Mouse (Mus musculus): ENCODE data around the gene Carmil2. TPM values are rescaled to one million over a fixed set of nuclear protein-coding genes. Genes with fewer than 3 reads are reported as not detected.

Gene Carmil2
- 1.7 TPM in 2 replicates for polyA plus RNA-seq (2012; rRNA removed)

DNA sequence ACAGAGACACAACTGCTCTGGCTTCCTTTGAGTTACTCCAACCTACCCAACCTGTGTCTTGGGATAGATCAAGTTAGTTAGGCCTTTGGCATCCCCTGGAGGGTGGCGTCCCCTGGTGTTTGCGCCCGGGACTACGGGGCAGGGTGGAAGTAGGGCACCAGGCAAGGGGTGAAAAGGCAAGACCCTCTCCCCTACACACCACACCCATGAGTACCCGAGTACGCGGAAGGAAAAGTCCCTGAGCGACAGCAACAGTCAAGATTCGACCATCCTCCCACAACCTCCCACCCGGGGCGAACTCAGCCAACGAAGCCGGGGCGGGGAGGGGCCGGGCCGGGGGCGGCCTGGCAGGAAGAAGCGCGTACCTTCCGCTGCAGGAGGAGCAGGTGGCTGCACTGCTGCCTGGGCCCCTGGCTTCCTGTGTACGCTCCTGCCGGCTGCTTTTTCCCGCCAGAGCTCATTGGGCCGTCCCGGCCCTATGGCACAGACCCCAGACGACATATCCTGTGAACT lies at the start of gene Carmil2:
Gene Carmil2, plus strand, starts transcription at position 479 of the 513 bp plus-strand sequence.

DNA sequence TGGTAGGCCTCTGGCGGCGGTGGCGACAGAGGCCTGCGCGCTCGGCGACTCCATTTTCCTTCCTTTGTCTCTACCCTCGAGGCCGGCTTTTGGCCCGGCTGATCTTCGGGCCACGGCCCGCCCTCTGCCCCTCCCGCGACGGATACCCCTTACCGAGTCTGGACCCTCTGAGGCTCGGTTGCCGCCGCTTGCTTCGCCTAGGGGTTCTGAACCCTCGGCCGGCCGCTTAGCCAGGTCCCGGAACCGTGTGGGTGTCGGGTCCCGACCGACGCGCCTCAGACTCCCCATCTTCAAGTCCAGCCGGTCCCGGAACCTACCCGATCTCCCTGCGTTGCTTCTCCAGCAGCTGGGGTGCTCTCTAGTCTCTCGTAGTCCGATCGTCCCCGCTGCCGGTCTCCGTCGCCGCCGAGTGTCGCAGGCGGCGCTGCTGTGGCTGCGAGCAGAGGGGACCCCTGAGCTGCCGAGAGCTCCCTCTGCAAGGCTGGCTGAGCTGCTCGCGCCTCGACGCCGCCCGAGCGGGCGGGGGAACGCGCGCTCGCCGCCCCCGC lies 49.0 kb upstream of the Carmil2 start, which contains the start of gene Agrp:
Gene Agrp, minus strand, starts transcription at position 431 of the 548 bp plus-strand sequence.

DNA sequence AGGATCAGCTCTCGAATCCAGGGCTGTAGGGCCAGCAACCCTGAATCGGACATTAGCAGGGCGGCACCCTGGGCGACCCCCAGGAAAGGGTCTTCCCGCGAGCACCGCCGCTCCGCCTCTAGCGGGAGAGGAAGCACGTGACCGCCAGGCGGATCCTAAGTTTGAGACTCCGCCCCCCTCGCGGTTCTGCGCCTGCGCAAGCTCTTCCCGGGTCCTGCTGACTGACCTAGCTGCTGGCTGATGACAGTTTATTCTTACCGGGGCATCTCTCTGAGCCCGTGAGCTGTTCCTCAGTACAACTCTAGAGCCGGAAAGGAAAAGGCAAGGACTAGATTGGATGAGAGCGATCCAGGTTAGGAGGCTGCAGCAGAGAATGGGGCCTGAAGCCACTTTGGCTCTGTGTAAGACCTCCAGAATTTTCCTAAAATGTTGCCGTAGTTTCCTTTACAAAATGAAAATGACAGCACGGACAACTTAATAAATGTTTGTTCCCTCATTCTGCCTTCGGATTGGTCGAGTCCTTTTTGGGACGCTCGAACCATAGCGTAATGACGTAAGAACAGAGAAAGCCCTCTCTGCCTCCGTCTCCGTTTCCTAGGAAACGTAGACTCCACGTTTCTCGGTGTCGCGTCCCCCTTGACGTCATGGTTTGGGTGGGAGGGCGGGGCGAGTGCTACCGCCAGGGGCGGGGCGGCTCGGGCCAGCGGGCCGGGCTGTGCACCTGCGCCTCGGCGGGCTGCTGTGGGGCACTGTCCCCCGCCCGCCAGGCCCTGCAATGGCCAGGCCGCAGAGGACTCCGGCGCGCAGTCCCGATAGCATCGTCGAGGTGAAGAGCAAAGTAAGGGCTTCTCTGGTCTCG lies 15.1 kb downstream of the Carmil2 start, which contains the start of the genes Acd and Pard6a:
Gene Acd, minus strand, starts transcription at position 137 of the 859 bp plus-strand sequence.
Gene Pard6a, plus strand, starts transcription at position 183 of the 859 bp plus-strand sequence.

DNA sequence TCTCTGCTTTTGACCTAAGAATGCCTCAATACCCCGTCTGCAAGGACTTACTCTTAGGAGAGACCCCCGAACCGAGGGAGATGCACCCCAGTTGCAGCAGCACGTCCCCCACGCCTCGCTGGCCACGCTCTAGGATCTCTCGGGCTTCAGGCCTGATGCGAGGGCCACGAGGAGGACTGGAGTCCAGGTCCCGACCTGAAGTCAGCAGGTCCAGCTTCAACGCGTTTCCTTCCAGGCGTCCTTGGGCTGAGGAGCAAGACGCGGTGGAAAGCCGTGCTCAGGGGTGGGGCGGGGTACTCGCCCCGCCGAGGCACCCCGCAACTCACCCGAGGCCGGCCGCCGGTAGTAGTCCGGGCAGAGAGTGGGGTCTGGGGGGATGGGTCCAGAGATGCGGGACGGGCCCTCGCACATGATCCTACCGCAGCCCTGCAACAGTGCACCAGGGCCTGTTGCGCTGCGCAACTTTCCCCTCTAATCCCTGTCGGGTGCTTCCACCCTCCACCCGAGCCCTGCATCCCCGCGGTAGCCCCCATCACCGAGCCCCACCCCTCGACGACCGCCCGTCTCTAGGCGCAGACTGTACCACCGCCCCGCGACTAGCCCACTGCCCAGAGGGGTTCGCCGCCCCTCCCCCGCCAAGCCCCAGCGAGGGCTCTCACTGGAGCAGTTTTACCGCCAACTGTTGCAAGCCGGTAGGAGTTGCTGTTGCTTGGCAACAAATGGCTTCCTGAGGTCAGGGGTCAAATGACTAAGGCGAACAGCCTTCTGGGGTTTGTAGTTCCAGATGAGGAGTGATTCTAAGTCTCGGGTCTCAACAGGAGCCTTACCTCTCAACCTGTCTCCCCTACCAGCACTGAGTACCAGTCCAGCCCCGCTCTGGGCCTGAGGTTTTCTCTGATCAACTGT lies 21.7 kb downstream of the Carmil2 start, which contains the start of the genes 4933405L10Rik and Enkd1:
Gene 4933405L10Rik, plus strand, starts transcription at position 158 of the 906 bp plus-strand sequence.
Gene Enkd1, minus strand, starts transcription at position 713 of the 906 bp plus-strand sequence.

Other genes starting within 250 kb of the Carmil2 start
- gene Tppp3, start 214.7 kb upstream of the Carmil2 start, polyA plus RNA-seq (2012; rRNA removed): 157 and 231 TPM in 2 replicates
- gene Zdhhc1, start 189.4 kb upstream of the Carmil2 start, polyA plus RNA-seq (2012; rRNA removed): 132 TPM in 2 replicates
- 119 and 169 TPM in 2 replicates for gene Hsd11b2, start 167.5 kb upstream of the Carmil2 start, polyA plus RNA-seq (2012; rRNA removed)
- 106 and 114 TPM in 2 replicates for gene Atp6v0d1, start 120.2 kb upstream of the Carmil2 start, polyA plus RNA-seq (2012; rRNA removed)
- gene Ripor1, start 81.0 kb upstream of the Carmil2 start, polyA plus RNA-seq (2012; rRNA removed): 25.2 and 32.3 TPM in 2 replicates
- gene Ctcf, start 49.7 kb upstream of the Carmil2 start, polyA plus RNA-seq (2012; rRNA removed): 17.0 and 20.3 TPM in 2 replicates
- 1.0 and 2.0 TPM in 2 replicates for gene Agrp, start 48.9 kb upstream of the Carmil2 start, polyA plus RNA-seq (2012; rRNA removed)
- 34.0 and 47.2 TPM in 2 replicates for gene Acd, start 14.8 kb downstream of the Carmil2 start, polyA plus RNA-seq (2012; rRNA removed)
- gene Pard6a, start 14.9 kb downstream of the Carmil2 start, polyA plus RNA-seq (2012; rRNA removed): 22.0 and 26.5 TPM in 2 replicates
- not detected in 2 replicates for gene 4933405L10Rik, start 21.4 kb downstream of the Carmil2 start, polyA plus RNA-seq (2012; rRNA removed)
- gene Enkd1, start 21.9 kb downstream of the Carmil2 start, polyA plus RNA-seq (2012; rRNA removed): 19.4 and 22.4 TPM in 2 replicates
- gene Gfod2, start 72.4 kb downstream of the Carmil2 start, polyA plus RNA-seq (2012; rRNA removed): 22.0 and 24.5 TPM in 2 replicates
- 32.9 and 33.2 TPM in 2 replicates for gene Ranbp10, start 141.1 kb downstream of the Carmil2 start, polyA plus RNA-seq (2012; rRNA removed)
- gene Tsnaxip1, start 141.5 kb downstream of the Carmil2 start, polyA plus RNA-seq (2012; rRNA removed): 0.83 and 0.91 TPM in 2 replicates
- gene Cenpt, start 167.0 kb downstream of the Carmil2 start, polyA plus RNA-seq (2012; rRNA removed): 25.1 and 31.5 TPM in 2 replicates
- gene Thap11, start 168.9 kb downstream of the Carmil2 start, polyA plus RNA-seq (2012; rRNA removed): 123 and 125 TPM in 2 replicates
- gene Nutf2, start 174.3 kb downstream of the Carmil2 start, polyA plus RNA-seq (2012; rRNA removed): 43.3 and 62.6 TPM in 2 replicates
- gene Edc4, start 194.6 kb downstream of the Carmil2 start, polyA plus RNA-seq (2012; rRNA removed): 140 and 149 TPM in 2 replicates
- 9.7 and 9.8 TPM in 2 replicates for gene Nrn1l, start 207.3 kb downstream of the Carmil2 start, polyA plus RNA-seq (2012; rRNA removed)
- gene Pskh1, start 214.2 kb downstream of the Carmil2 start, polyA plus RNA-seq (2012; rRNA removed): 75.9 and 81.9 TPM in 2 replicates
- gene Ctrl, start 247.6 kb downstream of the Carmil2 start, polyA plus RNA-seq (2012; rRNA removed): 4.0 and 6.0 TPM in 2 replicates